Mouse (Mus musculus) small intestine, adult 2 months (tissue): ENCODE data around the gene Mindy4.

Experiments
- CTCF ChIP-seq: fragments of 200-500 bp; IDR thresholded peaks from 2 replicates; pipeline ENCODE4 v1.5.1; 2012; ENCODE audit warnings: low read depth, mild to moderate bottlenecking, control low read depth, inconsistent platforms, low read length, moderate library complexity, mixed read lengths; ENCODE audit not compliant: insufficient replicate concordance, insufficient read length; ENCODE audit errors: extremely low read depth
- POLR2A ChIP-seq: fragments of 200-500 bp; IDR thresholded peaks from 2 replicates; pipeline ENCODE4 v1.6.1; 2012; ENCODE audit warnings: low read depth, mild to moderate bottlenecking, control low read depth, inconsistent platforms, low read length, moderate library complexity

- no peak for TF ChIP-seq CTCF
- no peak for TF ChIP-seq POLR2A
These were observed 79.2 kb downstream of the Mindy4 start for GRCm38 (mm10) chr6:55282348-55282747.
